17 mouse cellular contexts compared by ENCODE assay signal in the genomic region with DNA sequence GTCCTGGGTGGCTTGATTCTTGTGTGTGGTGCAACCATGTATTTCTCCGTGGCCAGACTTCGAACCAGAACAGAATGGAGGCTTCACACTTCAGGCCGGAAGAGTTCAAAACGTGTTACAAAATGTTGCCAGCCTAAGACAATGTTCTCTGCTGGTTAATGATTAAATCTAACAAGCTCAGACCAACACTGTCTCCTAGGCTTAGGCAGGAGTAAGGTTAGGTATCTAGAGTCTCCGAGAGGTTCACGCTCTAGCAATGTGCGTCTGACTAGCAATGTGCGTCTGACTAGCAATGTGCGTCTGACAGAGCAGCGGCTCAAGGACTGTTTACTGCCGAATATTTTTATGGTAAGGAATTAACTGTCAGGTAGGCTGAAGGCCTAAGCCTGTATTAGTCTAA.
"Had no signal": no experiment of that assay in that cellular context is flagged by ENCODE, and none has a peak within 500 bp of the region (broad histone marks: within the 10 kb centered on the region; RNA-seq: fewer than 3 reads in every experiment).

No protein-coding gene starts in this region.

- H3K4me3 ChIP-seq: hindbrain, embryonic 15.5 days; limb, embryonic 12.5 days; limb, embryonic 15.5 days; liver, embryonic 13.5 days; neural tube, embryonic 12.5 days; neural tube, embryonic 15.5 days; stomach, embryonic 15.5 days had no signal

- H3K36me3 ChIP-seq: hindbrain, embryonic 15.5 days; limb, embryonic 12.5 days; limb, embryonic 15.5 days; liver, embryonic 13.5 days; neural tube, embryonic 12.5 days; neural tube, embryonic 15.5 days; stomach, embryonic 15.5 days had no signal

- H3K4me2 ChIP-seq: hindbrain, embryonic 15.5 days; limb, embryonic 12.5 days; limb, embryonic 15.5 days; liver, embryonic 13.5 days; midbrain, embryonic 11.5 days; neural tube, embryonic 12.5 days; neural tube, embryonic 15.5 days; stomach, embryonic 15.5 days had no signal

- H3K27ac ChIP-seq: hindbrain, embryonic 15.5 days; limb, embryonic 12.5 days; limb, embryonic 15.5 days; liver, embryonic 13.5 days; neural tube, embryonic 12.5 days; neural tube, embryonic 15.5 days; stomach, embryonic 15.5 days had no signal

- H3K4me1 ChIP-seq: hindbrain, embryonic 15.5 days; limb, embryonic 12.5 days; limb, embryonic 15.5 days; liver, embryonic 13.5 days; neural tube, embryonic 12.5 days; neural tube, embryonic 15.5 days; stomach, embryonic 15.5 days had no signal

- DNase-seq: left cerebral cortex, postnatal 4 days; liver, embryonic 13.5 days; lung, adult 2 months; lung, postnatal 14 days; lung, postnatal 4 days; midbrain, embryonic 14.5 days; retina, postnatal 1 day; right cerebral cortex, postnatal 25 days; spleen, adult 18-20 months; thymus, postnatal 25 days had no signal

- H3K9me3 ChIP-seq: hindbrain, embryonic 15.5 days; limb, embryonic 12.5 days; limb, embryonic 15.5 days; liver, embryonic 13.5 days; neural tube, embryonic 12.5 days; neural tube, embryonic 15.5 days; stomach, embryonic 15.5 days had no signal

- H3K9ac ChIP-seq: hindbrain, embryonic 15.5 days; limb, embryonic 12.5 days; limb, embryonic 15.5 days; liver, embryonic 13.5 days; neural tube, embryonic 12.5 days; neural tube, embryonic 15.5 days; stomach, embryonic 15.5 days had no signal

- H3K27me3 ChIP-seq: hindbrain, embryonic 15.5 days; limb, embryonic 12.5 days; limb, embryonic 15.5 days; liver, embryonic 13.5 days; neural tube, embryonic 12.5 days; neural tube, embryonic 15.5 days; stomach, embryonic 15.5 days had no signal
